Mouse (Mus musculus): ENCODE data around the gene Plcxd1. TPM values are rescaled to one million over a fixed set of nuclear protein-coding genes. Genes with fewer than 3 reads are reported as not detected.

The Plcxd1 gene
- total and polyA plus RNA-seq, 3 experiments = 0.64 to 1.3 TPM; not detected in 1

DNA sequence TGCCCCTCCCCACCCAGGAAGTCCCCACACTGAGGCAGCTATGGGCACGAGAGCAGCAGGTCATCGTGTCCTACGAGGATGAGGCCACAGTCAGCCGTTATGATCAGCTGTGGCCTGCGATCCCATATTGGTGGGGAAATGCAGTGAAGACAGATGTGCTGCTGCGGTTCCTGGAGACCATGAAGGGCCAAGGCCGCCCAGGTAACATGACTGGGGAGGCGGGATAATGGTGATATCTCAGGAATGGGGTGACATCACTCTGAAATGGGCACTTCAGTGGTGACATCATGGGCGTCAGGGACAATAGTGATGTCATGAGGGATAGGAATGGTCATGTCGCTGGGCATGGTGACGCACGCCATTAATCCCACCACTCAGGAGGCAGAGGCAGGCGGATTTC, 2.7 kb downstream of the Plcxd1 start:
- Histone ChIP-seq H3K4me2 (ENCODE audit: insufficient read depth, low read depth, poor library complexity, severe bottlenecking) (no peak overlapping the region), H3K4me1 (ENCODE audit: control insufficient read depth in 1 of 2, insufficient read depth in 2 of 2) (peaks cover 23 to 25% of the 10 kb centered on the region in 2 experiments), H3K4me3 (replicated peaks in 1 of 3; ENCODE audit: low read depth in 2 of 3, low read length in 2 of 3, poor library complexity in 1 of 3) (no peak overlapping the region), H3K9me3 (replicated peaks; ENCODE audit: low read length) (peaks cover 10% of the 10 kb centered on the region), H3K27ac (ENCODE audit: insufficient read depth, low read depth) (no peak overlapping the region), H3K36me3 (replicated peaks in 1 of 2; ENCODE audit: control insufficient read depth in 1 of 2, insufficient read depth in 1 of 2, low read length in 1 of 2) (peaks cover 48 to 54% of the 10 kb centered on the region in 2 experiments), H3K27me3 (replicated peaks) (no peaks in the 10 kb centered on the region), H3K9ac (ENCODE audit: insufficient read depth, low read depth) (no peak overlapping the region), H3K79me2 (replicated peaks; ENCODE audit: control insufficient read depth, extremely low read depth, insufficient read depth, poor library complexity, severe bottlenecking) (peaks cover 18% of the 10 kb centered on the region; the same call in 1 of the 2 replicates)
- in situ Hi-C loops (cut with MboI; ENCODE audit: low pct_ligation_motif_present, low pct_unique_long_range_greater_than_20kb, low sequenced_read_pairs) = no loop called here
- DNase-seq (ENCODE audit: extremely low read depth) = no peak
- TF ChIP-seq ETS1 (conservative IDR thresholded peaks at IDR 0.05; ENCODE audit: low read depth, low read length) (no peak), RAD21 (IDR thresholded peaks at IDR 0.05; ENCODE audit: low read depth, low read length) (no peak), GABPA (IDR thresholded peaks at IDR 0.05; ENCODE audit: insufficient replicate concordance, low read depth, low read length) (no peak), CHD2 (IDR thresholded peaks at IDR 0.05; ENCODE audit: low read length) (no peak), MAFK (IDR thresholded peaks at IDR 0.05; ENCODE audit: insufficient replicate concordance, low read length) (no peak), KAT2A (IDR thresholded peaks at IDR 0.05; ENCODE audit: insufficient replicate concordance, low read length) (no peak), TCF12 (IDR thresholded peaks at IDR 0.05; ENCODE audit: low read depth, low read length) (no peak), HCFC1 (IDR thresholded peaks at IDR 0.05; ENCODE audit: low read depth, low read length) (no peak), ZMIZ1 (IDR thresholded peaks at IDR 0.05; ENCODE audit: low read depth, low read length) (no peak)
- dilution Hi-C loops (cut with MboI; ENCODE audit: extremely low pct_ligation_motif_present, extremely low pct_unique_long_range_greater_than_20kb, low sequenced_read_pairs) = no loop called here

GRCm38 (mm10) chr5:110102853-110103625, 3.3 kb downstream of the Plcxd1 start:
- dilution Hi-C loops (cut with MboI; ENCODE audit: extremely low pct_ligation_motif_present, extremely low pct_unique_long_range_greater_than_20kb, low sequenced_read_pairs) = no loop called here
- no peak overlapping the region for H3K9ac ChIP-seq (ENCODE audit: insufficient read depth, low read depth)

More at GRCm38 (mm10) chr5:110102853-110103625, 3.3 kb downstream of the Plcxd1 start:
- Histone ChIP-seq H3K4me1 (ENCODE audit: control insufficient read depth in 1 of 2, insufficient read depth in 2 of 2) (peaks cover 23 to 25% of the 10 kb centered on the region in 2 experiments), H3K36me3 (replicated peaks in 1 of 2; ENCODE audit: control insufficient read depth in 1 of 2, insufficient read depth in 1 of 2, low read length in 1 of 2) (peaks cover 48 to 54% of the 10 kb centered on the region in 2 experiments), H3K27me3 (replicated peaks) (no peaks in the 10 kb centered on the region), H3K79me2 (replicated peaks; ENCODE audit: control insufficient read depth, extremely low read depth, insufficient read depth, poor library complexity, severe bottlenecking) (peaks cover 18% of the 10 kb centered on the region; the same call in 1 of the 2 replicates), H3K4me3 (replicated peaks in 1 of 3; ENCODE audit: low read depth in 2 of 3, low read length in 2 of 3, poor library complexity in 1 of 3) (no peak overlapping the region), H3K27ac (ENCODE audit: insufficient read depth, low read depth) (no peak overlapping the region), H3K9me3 (replicated peaks; ENCODE audit: low read length) (peaks cover 10% of the 10 kb centered on the region), H3K4me2 (ENCODE audit: insufficient read depth, low read depth, poor library complexity, severe bottlenecking) (no peak overlapping the region)
- TF ChIP-seq NRF1 (IDR thresholded peaks at IDR 0.05; ENCODE audit: low read depth, low read length) = no peak
- TF ChIP-seq NELFE (IDR thresholded peaks at IDR 0.05; ENCODE audit: low read depth, low read length) = no peak
- TF ChIP-seq POLR2AphosphoS2 (IDR thresholded peaks at IDR 0.05; ENCODE audit: low read depth, low read length) = no peak
- no peak for TF ChIP-seq PAX5 (IDR thresholded peaks at IDR 0.05; ENCODE audit: low read length)
- TF ChIP-seq KAT2A (IDR thresholded peaks at IDR 0.05; ENCODE audit: insufficient replicate concordance, low read length) = no peak
- TF ChIP-seq BHLHE40 (IDR thresholded peaks at IDR 0.05; ENCODE audit: low read depth, low read length) = no peak
- TF ChIP-seq CTCF (conservative IDR thresholded peaks at IDR 0.05 in 1 of 2, IDR thresholded peaks at IDR 0.05 in 1 of 2; ENCODE audit: low read depth in 2 of 2, low read length in 2 of 2) = no peak
- no peak for TF ChIP-seq JUN (IDR thresholded peaks at IDR 0.05; ENCODE audit: insufficient read depth, low read depth, low read length)
- no peak for TF ChIP-seq JUND (conservative IDR thresholded peaks at IDR 0.05; ENCODE audit: low read depth, low read length)
- TF ChIP-seq USF2 (conservative IDR thresholded peaks at IDR 0.05; ENCODE audit: low read depth, low read length) = no peak
- DNase-seq (ENCODE audit: extremely low read depth) = no peak
- in situ Hi-C loops (cut with MboI; ENCODE audit: low pct_ligation_motif_present, low pct_unique_long_range_greater_than_20kb, low sequenced_read_pairs) = no loop called here
